Mouse (Mus musculus): Measurements from ENCODE around the gene BC030867.

BC030867 gene

GRCm38 (mm10) chr11:102221243-102221953, 27.3 kb upstream of the BC030867 start:
- DNase-seq: peak in 1 of 2 experiments; percentile 1

- peak in 1 of 2 experiments; percentile 66 for DNase-seq
Observed at GRCm38 (mm10) chr11:102221954-102222351, 26.7 kb upstream of the BC030867 start.

GRCm38 (mm10) chr11:102223166-102223565, 25.5 kb upstream of the BC030867 start:
- peak; percentile 84 to 87 for DNase-seq

- peak; percentile 48 to 61 for DNase-seq
Observed at GRCm38 (mm10) chr11:102224686-102225085, 24.0 kb upstream of the BC030867 start.

DNA sequence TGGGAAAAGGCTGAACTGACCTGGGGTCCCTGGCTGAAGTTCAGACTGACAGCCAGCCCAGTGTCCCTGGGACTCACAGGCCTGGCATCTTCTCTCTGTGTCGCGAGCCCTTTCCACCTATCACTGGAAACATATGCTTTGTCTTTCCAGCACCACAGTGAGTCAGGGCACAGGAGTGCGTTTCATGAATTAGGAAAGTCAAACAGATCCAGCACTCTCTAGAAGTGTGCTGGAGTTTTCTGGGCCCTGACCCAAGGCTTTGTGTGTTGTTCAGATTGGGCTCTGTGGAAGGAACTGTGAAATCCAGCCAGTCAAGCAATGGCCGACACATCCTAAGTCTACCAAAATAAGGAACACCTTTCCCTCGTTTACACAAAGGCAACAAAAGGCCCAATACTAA, 23.5 kb upstream of the BC030867 start:
- DNase-seq: no peak

- no peak for DNase-seq
Observed at GRCm38 (mm10) chr11:102226067-102226978, 22.4 kb upstream of the BC030867 start.

GRCm38 (mm10) chr11:102227270-102228190, 21.2 kb upstream of the BC030867 start:
- DNase-seq: no peak

DNA sequence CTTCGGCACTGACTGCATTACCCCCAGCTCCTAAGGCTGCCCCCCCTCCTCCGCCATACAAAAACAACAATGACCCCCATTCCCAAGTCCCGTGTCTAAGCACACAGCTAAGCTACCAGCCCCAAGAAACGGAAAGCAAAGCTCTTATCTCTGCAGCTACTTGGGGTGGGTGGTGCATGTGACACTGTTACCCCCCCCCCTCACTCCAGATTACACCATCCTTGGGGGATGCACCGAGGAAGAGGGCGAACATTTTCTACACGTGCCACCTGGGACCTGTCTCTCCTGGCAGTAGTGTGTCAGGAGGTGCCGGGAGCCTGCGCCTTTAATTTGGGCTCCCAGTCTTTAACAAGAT, 20.5 kb upstream of the BC030867 start:
- DNase-seq: no peak

DNA sequence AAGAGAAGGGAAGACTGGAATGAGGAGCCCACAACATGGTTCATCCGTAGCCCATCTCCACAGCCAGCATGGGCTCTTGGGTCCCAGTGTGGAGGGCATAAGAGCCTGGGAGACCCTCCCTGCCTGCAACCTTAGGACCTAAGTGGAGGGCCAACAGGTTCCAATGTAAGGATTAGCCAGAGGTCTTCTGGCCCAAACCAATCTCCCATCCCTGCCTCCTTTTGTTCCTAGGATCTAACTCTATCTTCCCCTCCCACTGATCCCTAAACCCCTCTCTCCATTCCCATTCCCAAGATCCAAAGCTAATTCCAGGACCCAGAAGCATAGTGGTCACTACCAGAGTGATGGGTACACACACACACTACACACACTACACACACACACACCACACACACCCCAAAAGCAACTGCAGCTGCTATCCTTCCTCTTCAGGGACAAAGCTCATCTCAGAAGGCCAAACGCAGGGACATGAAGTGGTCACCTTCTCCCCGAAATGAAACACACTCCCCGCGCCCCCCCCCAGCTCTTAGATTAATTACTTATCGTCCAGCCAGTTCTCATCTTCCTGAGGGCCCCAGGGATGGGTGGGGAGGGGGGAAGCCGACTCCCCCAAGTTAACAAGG, 19.9 kb upstream of the BC030867 start:
- DNase-seq: no peak

- peak in 1 of 2 experiments; percentile 38 for DNase-seq
Observed at GRCm38 (mm10) chr11:102229331-102229953, 19.2 kb upstream of the BC030867 start.

GRCm38 (mm10) chr11:102230006-102230741, 18.5 kb upstream of the BC030867 start, which contains the start of gene Hdac5:
Hdac5 (minus strand) TSS chr11:102230166.
- DNase-seq: peak; percentile 98

- DNase-seq: no peak
Observed at GRCm38 (mm10) chr11:102236022-102236421, 12.7 kb upstream of the BC030867 start.

DNA sequence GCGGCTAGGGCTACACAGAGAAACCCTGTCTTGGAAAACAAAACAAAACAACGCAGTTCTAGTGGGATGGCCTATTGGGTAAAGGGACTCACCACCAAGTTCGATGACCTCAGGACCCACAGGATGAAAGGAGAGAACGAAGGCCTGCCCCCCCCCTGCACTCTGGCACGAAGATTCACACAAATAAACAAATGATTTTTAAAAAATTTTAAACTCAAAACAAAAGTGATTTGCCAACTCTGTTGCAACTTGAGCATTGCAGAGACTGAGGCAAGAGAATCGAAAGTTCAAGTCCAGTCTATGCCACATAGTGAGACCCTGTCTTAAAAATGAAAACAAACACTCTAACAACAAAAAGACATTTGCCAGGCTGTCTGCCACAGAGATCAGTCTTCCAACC, 8.0 kb upstream of the BC030867 start:
- DNase-seq: no peak

- no peak for DNase-seq
Observed at GRCm38 (mm10) chr11:102241246-102241645, 7.4 kb upstream of the BC030867 start.

- DNase-seq: no peak
Observed at GRCm38 (mm10) chr11:102241874-102242273, 6.8 kb upstream of the BC030867 start.

DNA sequence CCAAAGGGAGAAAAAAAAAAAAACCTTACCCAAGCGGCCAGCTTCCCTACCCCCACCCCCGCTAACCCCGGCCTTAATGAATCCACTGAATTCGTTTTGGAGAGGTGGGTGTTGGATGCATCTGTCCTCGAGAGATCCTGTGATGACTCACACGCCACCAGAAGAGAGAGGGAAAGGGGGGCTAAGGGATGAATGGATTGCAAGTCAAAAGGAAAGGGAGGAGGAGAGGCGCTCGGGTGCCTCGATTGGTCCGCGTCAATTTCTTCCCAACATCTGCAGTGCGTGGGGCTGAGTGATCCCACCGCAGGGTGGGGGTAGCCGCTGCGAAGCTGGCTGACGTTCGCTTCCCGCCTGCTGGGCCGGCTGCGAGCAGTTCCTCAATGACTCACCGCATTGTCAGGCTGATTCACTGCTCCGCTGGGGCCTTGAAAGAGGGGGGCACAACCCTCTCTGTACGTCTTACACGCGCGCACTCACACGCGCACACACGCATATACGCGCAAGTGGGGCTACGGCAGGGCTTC, 3.7 kb upstream of the BC030867 start:
- DNase-seq: peak; percentile 66 to 80

- DNase-seq: no peak
Observed at GRCm38 (mm10) chr11:102245581-102246272, 3.0 kb upstream of the BC030867 start.

GRCm38 (mm10) chr11:102246273-102246635, 2.4 kb upstream of the BC030867 start:
- DNase-seq: no peak

DNA sequence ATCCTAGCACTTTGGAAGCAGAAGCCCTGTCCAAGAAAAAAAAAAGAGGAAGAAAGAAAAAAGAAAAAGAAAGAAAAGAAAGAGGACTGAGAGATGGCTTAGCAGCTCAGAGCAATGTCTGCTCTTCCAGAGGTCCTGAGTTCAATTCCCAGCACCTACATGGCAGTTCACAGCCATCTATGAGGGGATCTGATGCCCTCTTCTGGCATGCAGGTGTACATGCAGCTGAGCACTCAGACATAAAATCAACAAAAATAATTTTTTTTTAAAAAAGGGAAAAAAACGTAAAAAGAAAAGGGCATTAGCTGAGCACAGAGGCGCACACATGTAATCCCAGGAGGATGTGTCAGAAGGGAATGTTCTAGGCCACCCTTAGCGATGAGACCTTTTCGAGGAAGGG, 1.8 kb upstream of the BC030867 start:
- DNase-seq: no peak
